Mouse (Mus musculus) left cerebral cortex, adult 9 months (tissue): ENCODE results near the gene Kcnh4.

Source experiments
- DNase-seq, 2 experiments: peaks; one replicate each; pipeline ENCODE4 v3.0.0; 2022; ENCODE audit warnings: low spot score in 2 of 2

Kcnh4 gene

GRCm38 (mm10) chr11:100710977-100711376 is 48.8 kb downstream of the Kcnh4 start:
- DNase-seq: no peak

GRCm38 (mm10) chr11:100710528-100710927 is 49.2 kb downstream of the Kcnh4 start:
- no peak for DNase-seq

- DNase-seq: no peak
Measured at GRCm38 (mm10) chr11:100709201-100709810, 50.4 kb downstream of the Kcnh4 start.

- DNase-seq: no peak
Measured at GRCm38 (mm10) chr11:100705095-100705747, 54.5 kb downstream of the Kcnh4 start.

GRCm38 (mm10) chr11:100703851-100704531 is 55.8 kb downstream of the Kcnh4 start, which contains the start of gene Dhx58:
Dhx58 (minus strand) TSS chr11:100704271.
- DNase-seq: no peak

GRCm38 (mm10) chr11:100703366-100703765 is 56.4 kb downstream of the Kcnh4 start:
- DNase-seq: no peak

GRCm38 (mm10) chr11:100702906-100703305 is 56.8 kb downstream of the Kcnh4 start:
- DNase-seq: no peak

GRCm38 (mm10) chr11:100702081-100702851 is 57.5 kb downstream of the Kcnh4 start:
- DNase-seq: peak in 1 of 2 experiments; percentile 70

- DNase-seq: no peak
Measured at GRCm38 (mm10) chr11:100701301-100701700, 58.4 kb downstream of the Kcnh4 start.

- DNase-seq: no peak
Measured at GRCm38 (mm10) chr11:100700710-100701109, 59.0 kb downstream of the Kcnh4 start.

- DNase-seq: no peak
Measured at GRCm38 (mm10) chr11:100697921-100698320, 61.8 kb downstream of the Kcnh4 start.

GRCm38 (mm10) chr11:100694926-100695325 is 64.8 kb downstream of the Kcnh4 start:
- peak in 1 of 2 experiments; percentile 72 for DNase-seq

- no peak for DNase-seq
Measured at GRCm38 (mm10) chr11:100693154-100693553, 66.6 kb downstream of the Kcnh4 start.

GRCm38 (mm10) chr11:100692164-100692616 is 67.6 kb downstream of the Kcnh4 start, which contains the start of gene Zfp385c:
Zfp385c (minus strand) TSS chr11:100692455.
- no peak for DNase-seq

- DNase-seq: no peak
Measured at GRCm38 (mm10) chr11:100690389-100690788, 69.4 kb downstream of the Kcnh4 start.
